Mouse (Mus musculus) left cerebral cortex, postnatal 4 days (tissue): ENCODE measurements around the gene Irf7. TPM values are rescaled to one million over a fixed set of nuclear protein-coding genes. Genes with fewer than 3 reads are reported as not detected.

Experiments
- DNase-seq: peaks from one replicate; pipeline ENCODE4 v3.0.0-alpha.2; 2022
- intact Hi-C: fragments of 180-260 bp; cut with DNase I; formaldehyde crosslinking; loops from one replicate; pipeline ENCODE4 v1.15.1; 2025
- total RNA-seq, 2 experiments: library from RNA; stranded (reverse); gene quantifications; 2 replicates each; pipeline ENCODE4 v1.2.3; 2021

Gene Irf7
- total RNA-seq, 2 experiments from 2014 or later, result 0.28 to 1.1 TPM

- intact Hi-C loops, result no loop called here
These were observed 39.7 kb downstream of the Irf7 start for GRCm38 (mm10) chr7:141226535-141226934.

GRCm38 (mm10) chr7:141222696-141223215, 43.5 kb downstream of the Irf7 start:
- intact Hi-C loops, result no loop called here
- no peak for DNase-seq

More at GRCm38 (mm10) chr7:141226535-141226934, 39.7 kb downstream of the Irf7 start:
- no peak for DNase-seq

- no peak for DNase-seq
- intact Hi-C loops, result no loop called here
These were observed 44.2 kb downstream of the Irf7 start for GRCm38 (mm10) chr7:141222126-141222467.

- peak; percentile 98 for DNase-seq
- intact Hi-C loops, result no loop called here
These were observed 44.8 kb downstream of the Irf7 start for GRCm38 (mm10) chr7:141221249-141222125.

- DNase-seq, result no peak
- intact Hi-C loops, result no loop called here
These were observed 45.9 kb downstream of the Irf7 start for GRCm38 (mm10) chr7:141220377-141220776.

GRCm38 (mm10) chr7:141219558-141220099, 46.7 kb downstream of the Irf7 start:
- DNase-seq, result no peak
- intact Hi-C loops, result no loop called here

GRCm38 (mm10) chr7:141218557-141219133, 47.6 kb downstream of the Irf7 start:
- no peak for DNase-seq
- intact Hi-C loops, result no loop called here

- DNase-seq, result no peak
- intact Hi-C loops, result no loop called here
These were observed 48.1 kb downstream of the Irf7 start for GRCm38 (mm10) chr7:141218141-141218540.

GRCm38 (mm10) chr7:141217343-141218013, 48.8 kb downstream of the Irf7 start:
- DNase-seq, result no peak
- intact Hi-C loops, result no loop called here

- no peak for DNase-seq
- intact Hi-C loops, result no loop called here
These were observed 49.4 kb downstream of the Irf7 start for GRCm38 (mm10) chr7:141216894-141217293.

GRCm38 (mm10) chr7:141215880-141216733, 50.2 kb downstream of the Irf7 start:
- peak; percentile 50 for DNase-seq
- intact Hi-C loops, result no loop called here

- intact Hi-C loops, result no loop called here
- DNase-seq, result peak; percentile 93
These were observed 51.0 kb downstream of the Irf7 start, which contains the start of gene Rassf7 for GRCm38 (mm10) chr7:141215101-141215879. Gene Rassf7 (plus strand): TSS chr7:141215860.

- intact Hi-C loops, result no loop called here
- no peak for DNase-seq
These were observed 52.0 kb downstream of the Irf7 start for GRCm38 (mm10) chr7:141214310-141214709.

GRCm38 (mm10) chr7:141213605-141214235, 52.6 kb downstream of the Irf7 start, which contains the start of gene Lmntd2:
Gene Lmntd2 (minus strand): TSS chr7:141214080.
- no peak for DNase-seq
- intact Hi-C loops, result no loop called here

- DNase-seq, result no peak
- intact Hi-C loops, result no loop called here
These were observed 53.1 kb downstream of the Irf7 start for GRCm38 (mm10) chr7:141213133-141213532.
